Mouse (Mus musculus) midbrain, embryonic 11.5 days (tissue): ENCODE measurements around the gene Tmem216. TPM values are rescaled to one million over a fixed set of nuclear protein-coding genes. Genes with fewer than 3 reads are reported as not detected.

ENCODE experiments used
- ATAC-seq: fragments of 200-750 bp; cut with Nextera tagmentation; 2 replicates; pipeline ENCODE4 v1.8.0; 2017; ENCODE audit warnings: moderate TSS enrichment, moderate library complexity; ENCODE audit not compliant: low FRiP score
- DNase-seq: peaks from one replicate; pipeline ENCODE4 v3.0.0; 2015; ENCODE audit warnings: low spot score; ENCODE audit errors: missing footprints
- H3K27ac ChIP-seq: fragments of 300-500 bp; sonication (generic); 2 replicates; pipeline ENCODE4 v1.5.1; 2014; ENCODE audit warnings: low read depth, low read length
- H3K27me3 ChIP-seq: fragments of 300-500 bp; sonication (generic); 2 replicates; pipeline ENCODE4 v1.6.1; 2014; ENCODE audit warnings: mild to moderate bottlenecking, low read length, moderate library complexity, mixed read lengths; ENCODE audit not compliant: control insufficient read depth, insufficient read depth
- H3K36me3 ChIP-seq: fragments of 300-500 bp; sonication (generic); 2 replicates; pipeline ENCODE4 v1.6.1; 2014; ENCODE audit warnings: mild to moderate bottlenecking, low read length, moderate library complexity, mixed read lengths; ENCODE audit not compliant: control insufficient read depth, insufficient read depth
- H3K4me1 ChIP-seq: fragments of 300-500 bp; sonication (generic); 2 replicates; pipeline ENCODE4 v1.6.1; 2014; ENCODE audit warnings: low read length; ENCODE audit not compliant: control insufficient read depth, insufficient read depth
- H3K4me2 ChIP-seq: fragments of 300-500 bp; sonication (generic); 2 replicates; pipeline ENCODE4 v1.6.1; 2014; ENCODE audit warnings: mild to moderate bottlenecking, moderate library complexity
- H3K4me3 ChIP-seq: fragments of 300-500 bp; sonication (generic); 2 replicates; pipeline ENCODE4 v1.5.1; 2014; ENCODE audit warnings: low read depth, low read length
- H3K9ac ChIP-seq: fragments of 300-500 bp; sonication (generic); 2 replicates; pipeline ENCODE4 v1.6.1; 2014; ENCODE audit warnings: low read length
- H3K9me3 ChIP-seq: fragments of 300-500 bp; sonication (generic); 2 replicates; pipeline ENCODE4 v1.6.1; 2016; ENCODE audit warnings: low read length; ENCODE audit not compliant: control insufficient read depth
- WGBS: fragments of 180-500 bp; shearing (Covaris S2); extraction: QIAGEN DNeasy Blood & Tissue Kit; methylation state at CpG from one replicate; pipeline ENCODE4 v1.1.7; 2014; 5-methylcytosine and 5-hydroxymethylcytosine counted together
- polyA plus RNA-seq: library from polyadenylated mRNA; unstranded; fragments of >200 nt; fragmentation: Nextera tagmentation; extraction: Ambion mirVana; gene quantifications from 2 replicates; pipeline ENCODE4 v1.2.1, GENCODE M21; 2014

The Tmem216 gene
- polyA plus RNA-seq, 1 experiment from 2014 or later, result 58.3 TPM

- DNase-seq (no peak), ATAC-seq (no peak)
- Histone ChIP-seq H3K36me3 (0 out of 2 replicates have a peak, but pooled peaks cover 3% of the 10 kb centered on the region), H3K27me3 (no peaks in the 10 kb centered on the region), H3K27ac (no peak overlapping the region), H3K4me2 (no peak overlapping the region), H3K4me3 (no peak overlapping the region), H3K4me1 (no peaks in the 10 kb centered on the region), H3K9ac (no peak overlapping the region), H3K9me3 (no peaks in the 10 kb centered on the region)
- 90% methylated on average over 6 of the region's 6 CpGs for WGBS
Measured at GRCm38 (mm10) chr19:10591659-10592377, 35.8 kb upstream of the Tmem216 start.

- WGBS, result 74% methylated on average over 3 of the region's 3 CpGs
- no peak overlapping the region for H3K4me3 ChIP-seq
- H3K9ac ChIP-seq, result no peak overlapping the region
- H3K9me3 ChIP-seq, result no peaks in the 10 kb centered on the region
- H3K4me2 ChIP-seq, result no peak overlapping the region
- no peaks in the 10 kb centered on the region for H3K27me3 ChIP-seq
- H3K36me3 ChIP-seq, result 0 out of 2 replicates have a peak, but pooled peaks cover 3% of the 10 kb centered on the region
- ATAC-seq (no peak), DNase-seq (no peak)
- no peak overlapping the region for H3K27ac ChIP-seq
- no peaks in the 10 kb centered on the region for H3K4me1 ChIP-seq
Measured at GRCm38 (mm10) chr19:10590301-10590700, 34.3 kb upstream of the Tmem216 start.

GRCm38 (mm10) chr19:10589127-10589857 is 33.3 kb upstream of the Tmem216 start:
- Histone ChIP-seq H3K9me3 (no peaks in the 10 kb centered on the region), H3K4me3 (no peak overlapping the region), H3K36me3 (no peaks in the 10 kb centered on the region), H3K4me1 (no peaks in the 10 kb centered on the region), H3K9ac (no peak overlapping the region), H3K27me3 (no peaks in the 10 kb centered on the region), H3K27ac (no peak overlapping the region), H3K4me2 (no peak overlapping the region)
- 73% methylated on average over 5 of the region's 5 CpGs for WGBS
- ATAC-seq, result no peak
- no peak for DNase-seq

GRCm38 (mm10) chr19:10587231-10587630 is 31.2 kb upstream of the Tmem216 start:
- no peak for DNase-seq
- no peaks in the 10 kb centered on the region for H3K4me1 ChIP-seq
- no peaks in the 10 kb centered on the region for H3K36me3 ChIP-seq
- no peak overlapping the region for H3K27ac ChIP-seq
- H3K4me2 ChIP-seq, result no peak overlapping the region
- ATAC-seq, result no peak
- WGBS, result 85% methylated on average over 8 of the region's 8 CpGs
- H3K9me3 ChIP-seq, result no peaks in the 10 kb centered on the region
- H3K9ac ChIP-seq, result no peak overlapping the region
- H3K27me3 ChIP-seq, result no peaks in the 10 kb centered on the region
- H3K4me3 ChIP-seq, result no peak overlapping the region

- no peak overlapping the region for H3K9ac ChIP-seq
- no peaks in the 10 kb centered on the region for H3K4me1 ChIP-seq
- no peak overlapping the region for H3K4me2 ChIP-seq
- H3K27me3 ChIP-seq, result no peaks in the 10 kb centered on the region
- no peaks in the 10 kb centered on the region for H3K9me3 ChIP-seq
- H3K36me3 ChIP-seq, result no peaks in the 10 kb centered on the region
- ATAC-seq (no peak), DNase-seq (no peak)
- 89% methylated on average over 8 of the region's 8 CpGs for WGBS
- H3K27ac ChIP-seq, result no peak overlapping the region
- H3K4me3 ChIP-seq, result no peak overlapping the region
Measured at GRCm38 (mm10) chr19:10585112-10585511, 29.1 kb upstream of the Tmem216 start.

GRCm38 (mm10) chr19:10583550-10584146 is 27.6 kb upstream of the Tmem216 start:
- Histone ChIP-seq H3K27me3 (no peaks in the 10 kb centered on the region), H3K36me3 (no peaks in the 10 kb centered on the region), H3K4me3 (no peak overlapping the region), H3K4me2 (no peak overlapping the region), H3K9me3 (no peaks in the 10 kb centered on the region), H3K9ac (no peak overlapping the region), H3K4me1 (no peaks in the 10 kb centered on the region), H3K27ac (no peak overlapping the region)
- 82% methylated on average over 7 of the region's 7 CpGs for WGBS
- no peak for ATAC-seq
- DNase-seq, result no peak

GRCm38 (mm10) chr19:10581984-10582383 is 25.9 kb upstream of the Tmem216 start:
- no peaks in the 10 kb centered on the region for H3K27me3 ChIP-seq
- H3K4me2 ChIP-seq, result no peak overlapping the region
- H3K27ac ChIP-seq, result no peak overlapping the region
- H3K4me3 ChIP-seq, result no peak overlapping the region
- H3K4me1 ChIP-seq, result peaks cover 3% of the 10 kb centered on the region; the same call in 1 of the 2 replicates
- no peaks in the 10 kb centered on the region for H3K9me3 ChIP-seq
- no peak overlapping the region for H3K9ac ChIP-seq
- H3K36me3 ChIP-seq, result no peaks in the 10 kb centered on the region
- DNase-seq (no peak), ATAC-seq (no peak)
- WGBS, result 80% methylated on average over 6 of the region's 6 CpGs

- 85% methylated on average over 3 of the region's 3 CpGs for WGBS
- Histone ChIP-seq H3K36me3 (no peaks in the 10 kb centered on the region), H3K4me2 (no peak overlapping the region), H3K4me3 (no peak overlapping the region), H3K9me3 (no peaks in the 10 kb centered on the region), H3K9ac (no peak overlapping the region), H3K27me3 (no peaks in the 10 kb centered on the region), H3K27ac (no peak overlapping the region), H3K4me1 (peaks cover 5% of the 10 kb centered on the region; the same call in 1 of the 2 replicates)
- DNase-seq (no peak), ATAC-seq (no peak)
Measured at GRCm38 (mm10) chr19:10580761-10581160, 24.7 kb upstream of the Tmem216 start.

GRCm38 (mm10) chr19:10580102-10580501 is 24.1 kb upstream of the Tmem216 start:
- peaks cover 5% of the 10 kb centered on the region; the same call in 1 of the 2 replicates for H3K4me1 ChIP-seq
- H3K9me3 ChIP-seq, result no peaks in the 10 kb centered on the region
- no peak overlapping the region for H3K27ac ChIP-seq
- WGBS, result 73% methylated on average over 3 of the region's 3 CpGs
- DNase-seq, result no peak
- H3K4me3 ChIP-seq, result no peak overlapping the region
- no peak overlapping the region for H3K9ac ChIP-seq
- H3K4me2 ChIP-seq, result no peak overlapping the region
- H3K36me3 ChIP-seq, result no peaks in the 10 kb centered on the region; the same call in 1 of the 2 replicates
- no peaks in the 10 kb centered on the region for H3K27me3 ChIP-seq
- ATAC-seq, result no peak
